Mouse (Mus musculus) CH12.LX (cell line): Measurements from ENCODE around the gene Mkln1.

Source experiments
- CTCF ChIP-seq, 2 experiments: IDR thresholded peaks in 1 of 2; conservative IDR thresholded peaks in 1 of 2; 2 replicates each; pipeline ENCODE4 v1.5.1; 2011 to 2012; ENCODE audit warnings: low read depth in 2 of 2, low read length in 2 of 2, improper control_type of control experiment in 1 of 2, inconsistent platforms in 1 of 2, mild to moderate bottlenecking in 1 of 2, moderate library complexity in 1 of 2
- MAX ChIP-seq: IDR thresholded peaks from 2 replicates; pipeline ENCODE4 v1.6.1; 2011; ENCODE audit warnings: low read length, improper control_type of control experiment
- MAZ ChIP-seq: IDR thresholded peaks from 2 replicates; pipeline ENCODE4 v1.6.1; 2012; ENCODE audit warnings: low read depth, mild to moderate bottlenecking, inconsistent platforms, low read length, improper control_type of control experiment, moderate library complexity
- POLR2A ChIP-seq: IDR thresholded peaks from 2 replicates; pipeline ENCODE4 v1.6.1; 2011; ENCODE audit warnings: low read depth, mild to moderate bottlenecking, improper control_type of control experiment, low read length
- SIN3A ChIP-seq: IDR thresholded peaks from 2 replicates; pipeline ENCODE4 v1.6.1; 2012; ENCODE audit warnings: low read length, improper control_type of control experiment, inconsistent platforms
- TCF12 ChIP-seq: IDR thresholded peaks from 2 replicates; pipeline ENCODE4 v1.6.1; 2014; ENCODE audit warnings: low read depth, mild to moderate bottlenecking, inconsistent platforms, low read length, improper control_type of control experiment

DNA sequence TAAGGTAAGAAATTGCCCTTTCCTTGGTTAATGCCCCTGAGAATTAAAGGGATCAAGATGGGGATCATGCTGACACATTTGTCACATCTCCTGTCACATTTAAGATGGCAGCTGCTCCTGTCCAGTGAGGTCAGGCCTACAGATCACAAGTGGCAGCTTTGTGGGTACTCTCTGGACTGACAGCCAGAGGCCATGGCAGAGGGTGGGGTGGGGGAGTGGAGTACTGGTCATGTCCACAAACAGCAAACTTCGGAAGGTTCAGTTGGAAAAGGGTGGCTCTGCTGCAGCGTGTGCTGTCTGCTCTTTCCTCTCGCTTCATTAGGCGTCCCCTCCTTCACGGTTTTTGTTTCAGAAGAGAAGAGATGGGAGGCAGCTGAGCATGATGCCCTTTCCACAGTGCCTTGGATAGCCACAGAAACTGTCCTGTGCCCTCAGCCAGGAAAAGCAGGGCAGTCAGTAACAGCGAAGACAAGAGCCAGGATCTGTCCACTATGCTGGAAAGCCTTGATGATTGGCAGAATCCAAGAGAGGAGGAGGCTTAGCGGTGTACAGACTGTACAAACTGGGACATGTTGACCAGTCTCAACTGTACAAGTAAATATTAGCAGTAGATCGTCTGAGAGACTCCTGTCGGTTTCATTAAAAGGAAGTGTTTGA, 119.3 kb downstream of the Mkln1 start:
- TF ChIP-seq CTCF (conservative IDR thresholded peaks at IDR 0.05 in 1 of 2, IDR thresholded peaks at IDR 0.05 in 1 of 2; ENCODE audit: low read depth in 2 of 2, low read length in 2 of 2) (no peak), MAZ (no peak), POLR2A (no peak), MAX (no peak), SIN3A (no peak), TCF12 (no peak)
